Mouse (Mus musculus): ENCODE data around the gene Baz2b. TPM values are rescaled to one million over a fixed set of nuclear protein-coding genes. Genes with fewer than 3 reads are reported as not detected.
"Not testable (repeated sequence)": the region's sequence is repeated elsewhere in the genome, so short reads cannot be mapped to it uniquely, and the experiment has no call there.

Gene Baz2b
- polyA plus RNA-seq, 1 experiment from 2014 or later: 41.9 TPM

DNA sequence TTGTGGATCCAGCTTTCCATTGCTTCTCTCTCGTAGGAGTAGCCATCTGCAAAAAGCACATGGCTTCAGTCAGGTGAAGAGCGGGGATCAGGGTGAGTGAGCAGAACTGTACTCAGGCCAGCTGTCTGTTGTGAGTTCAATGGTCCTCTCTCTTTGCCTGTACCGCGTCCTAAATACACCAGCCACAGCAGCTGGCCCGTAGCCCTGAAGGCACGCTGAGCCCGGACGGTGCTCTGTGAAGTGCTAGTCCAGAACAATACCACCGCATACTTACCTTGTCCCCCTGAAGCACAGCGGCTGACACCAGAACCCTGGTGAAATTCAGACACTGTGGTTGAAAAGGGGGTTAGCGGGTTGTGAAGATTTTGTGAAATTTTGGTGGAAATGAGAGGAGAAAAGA is 356.7 kb downstream of the Baz2b start:
- H3K4me3 ChIP-seq: no peak overlapping the region
- no peak overlapping the region for H3K4me2 ChIP-seq
- no peak overlapping the region for H3K27ac ChIP-seq (replicated peaks)
- H3K27me3 ChIP-seq (replicated peaks): no peaks in the 10 kb centered on the region
- no peak overlapping the region for H3K9ac ChIP-seq
- peaks cover 6% of the 10 kb centered on the region; the same call in 1 of the 2 replicates for H3K4me1 ChIP-seq
- H3K9me3 ChIP-seq: no peaks in the 10 kb centered on the region
- ATAC-seq (ENCODE audit: extremely low read depth, insufficient number of reproducible peaks, low FRiP score, low TSS enrichment): no peak
- 89% methylated on average over 11 of the region's 11 CpGs for WGBS
- H3K36me3 ChIP-seq: peaks cover 54% of the 10 kb centered on the region

DNA sequence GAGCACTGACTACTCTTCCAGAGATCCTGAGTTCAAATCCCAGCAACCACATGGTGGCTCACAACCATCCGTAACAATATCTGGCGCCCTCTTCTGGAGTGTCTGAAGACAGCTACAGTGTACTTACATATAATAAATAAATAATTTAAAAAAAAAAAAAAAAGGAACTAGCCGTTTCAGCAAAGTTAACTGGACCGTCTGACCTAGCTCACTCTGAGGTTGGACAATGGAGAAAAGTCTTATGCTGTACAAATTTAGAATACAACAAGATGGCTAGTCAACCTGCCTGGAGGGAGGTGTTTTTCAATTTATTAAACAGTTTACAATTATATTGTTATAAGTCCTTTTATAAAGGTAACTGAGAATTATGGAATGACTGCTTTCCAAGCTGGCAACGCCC is 357.8 kb downstream of the Baz2b start:
- not testable (repeated sequence) for H3K27me3 ChIP-seq (replicated peaks); ATAC-seq (ENCODE audit: extremely low read depth, insufficient number of reproducible peaks, low FRiP score, low TSS enrichment); H3K27ac ChIP-seq (replicated peaks); H3K4me3 ChIP-seq; H3K4me2 ChIP-seq; H3K4me1 ChIP-seq; H3K9ac ChIP-seq; H3K9me3 ChIP-seq
- peaks cover 46% of the 10 kb centered on the region for H3K36me3 ChIP-seq
- WGBS: 81% methylated on average over 5 of the region's 5 CpGs

Other genes with a start within 250 kb of the Baz2b start
- 49.3 and 49.4 TPM in 2 replicates for gene March7, start within 50 bp of the Baz2b start, polyA plus RNA-seq (2015; fragmentation: Nextera tagmentation; extraction: Ambion mirVana)
- gene Cd302, start 74.6 kb upstream of the Baz2b start, polyA plus RNA-seq (2015; fragmentation: Nextera tagmentation; extraction: Ambion mirVana): 21.3 and 23.1 TPM in 2 replicates
- gene Ly75, start 173.5 kb upstream of the Baz2b start, polyA plus RNA-seq (2015; fragmentation: Nextera tagmentation; extraction: Ambion mirVana): 1.3 TPM in 2 replicates